Mouse (Mus musculus) hindbrain, embryonic 11.5 days (tissue): ENCODE data around the gene Arhgef16. TPM values are rescaled to one million over a fixed set of nuclear protein-coding genes. Genes with fewer than 3 reads are reported as not detected.

Source experiments
- polyA plus RNA-seq: library from polyadenylated mRNA; unstranded; fragments of >200 nt; fragmentation: Nextera tagmentation; extraction: Ambion mirVana; gene quantifications from 2 replicates; pipeline ENCODE4 v1.2.1, GENCODE M21; 2014

Arhgef16 gene
- polyA plus RNA-seq, 1 experiment from 2014 or later, result 2.5 TPM

Other genes starting within 250 kb of the Arhgef16 start
- gene Trp73, start 161.5 kb downstream of the Arhgef16 start, polyA plus RNA-seq, result 1.6 and 2.2 TPM in 2 replicates
- 43.8 and 45.9 TPM in 2 replicates for gene Wrap73, start 159.3 kb downstream of the Arhgef16 start, polyA plus RNA-seq
- gene Tprgl, start 141.0 kb downstream of the Arhgef16 start, polyA plus RNA-seq, result 139 and 141 TPM in 2 replicates
- 14.9 and 18.2 TPM in 2 replicates for gene Megf6, start 130.9 kb downstream of the Arhgef16 start, polyA plus RNA-seq
- gene B230104I21Rik, start 34.5 kb upstream of the Arhgef16 start, polyA plus RNA-seq, result not detected in 2 replicates